Mouse (Mus musculus) bone marrow, adult 2 months (tissue): ENCODE data around the gene Pim1.

ENCODE experiments used
- CTCF ChIP-seq: fragments of 200-500 bp; IDR thresholded peaks from 2 replicates; pipeline ENCODE4 v1.5.1; 2011; ENCODE audit warnings: low read length, control low read depth; ENCODE audit not compliant: control insufficient read depth, insufficient read depth
- POLR2A ChIP-seq: fragments of 200-500 bp; IDR thresholded peaks from 2 replicates; pipeline ENCODE4 v1.6.1; 2011; ENCODE audit warnings: low read depth, mild to moderate bottlenecking, control low read depth, low read length, borderline replicate concordance; ENCODE audit not compliant: control insufficient read depth

- TF ChIP-seq CTCF, result no peak
- no peak for TF ChIP-seq POLR2A
These were observed 50.9 kb downstream of the Pim1 start for GRCm38 (mm10) chr17:29541419-29541818.
